Mouse (Mus musculus): ENCODE measurements around the gene Cacna2d2. TPM values are rescaled to one million over a fixed set of nuclear protein-coding genes. Genes with fewer than 3 reads are reported as not detected.

Gene Cacna2d2
- total RNA-seq, 2 experiments from 2014 or later, result 0.04 to 0.07 TPM

DNA sequence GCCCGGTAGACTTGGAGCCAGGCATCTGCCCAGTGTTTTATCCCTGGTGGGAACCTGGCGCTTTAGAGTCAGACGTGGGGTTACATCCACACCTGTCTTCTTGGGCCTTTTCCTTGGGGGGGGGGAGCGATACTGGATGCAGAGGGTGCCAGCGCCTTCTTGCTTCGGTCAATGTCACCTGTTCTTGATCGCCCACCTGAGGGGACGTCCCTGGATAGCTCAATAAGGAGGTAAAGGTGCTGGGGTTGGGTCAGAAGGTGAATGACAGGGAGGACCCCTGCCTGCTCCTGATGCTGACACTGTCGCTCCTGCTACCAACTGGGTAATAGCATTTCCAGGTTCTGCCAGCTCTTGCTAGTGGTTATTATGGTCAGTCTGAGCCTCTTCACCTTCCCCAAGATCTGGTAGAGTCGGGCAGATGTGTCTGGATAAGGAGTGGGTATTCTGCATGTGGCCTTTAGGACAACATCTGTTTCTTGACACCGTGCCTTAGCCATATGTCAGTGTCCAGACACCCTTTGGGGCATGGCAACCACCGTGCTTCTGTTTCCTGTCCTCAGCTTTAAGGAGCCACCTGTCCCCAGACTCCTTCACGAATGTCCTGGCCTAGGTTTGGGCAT lies 1.4 kb downstream of the Cacna2d2 start:
- no peak for ATAC-seq (ENCODE audit: poor library complexity, severe bottlenecking)

DNA sequence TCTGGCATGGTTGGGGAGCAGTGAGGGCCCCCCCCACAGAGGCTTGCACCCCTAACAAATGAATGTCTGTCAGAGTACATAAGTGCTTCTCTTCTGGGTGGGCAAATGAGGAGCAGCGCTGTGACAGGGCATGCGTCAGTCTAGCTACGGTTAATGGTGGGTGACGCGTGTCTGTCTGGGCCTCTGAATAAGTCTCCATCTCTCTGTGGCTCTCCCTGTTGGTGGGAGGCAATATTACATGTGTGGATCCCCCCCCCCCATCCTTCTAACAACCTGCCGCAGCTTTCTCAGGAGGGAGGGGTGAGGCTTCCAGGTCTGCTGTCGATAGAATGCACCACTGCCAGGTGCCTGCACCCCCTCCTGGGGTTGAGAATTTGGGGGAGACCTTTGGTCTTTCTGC lies 3.7 kb downstream of the Cacna2d2 start:
- no peak for ATAC-seq (ENCODE audit: poor library complexity, severe bottlenecking)

DNA sequence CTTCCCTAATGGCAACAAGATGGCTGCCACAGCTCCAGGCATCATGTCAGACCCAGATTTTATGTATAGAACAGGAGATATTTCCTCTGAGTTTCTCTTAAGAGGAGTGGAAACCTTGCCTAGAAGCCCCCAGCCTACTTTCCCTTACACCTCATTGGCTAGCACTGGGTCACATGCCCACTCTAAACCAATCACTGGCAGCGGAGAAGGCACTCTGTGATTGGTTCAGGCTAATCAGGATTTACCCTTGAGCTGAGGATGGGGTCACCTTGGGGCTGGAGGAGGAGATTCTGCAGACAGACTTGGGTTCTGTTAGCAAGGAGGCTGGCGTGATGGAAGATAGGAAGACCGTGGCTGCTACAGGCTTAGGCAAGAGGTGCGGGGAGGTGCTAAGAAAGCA lies 10.0 kb downstream of the Cacna2d2 start:
- no peak for ATAC-seq (ENCODE audit: poor library complexity, severe bottlenecking)

DNA sequence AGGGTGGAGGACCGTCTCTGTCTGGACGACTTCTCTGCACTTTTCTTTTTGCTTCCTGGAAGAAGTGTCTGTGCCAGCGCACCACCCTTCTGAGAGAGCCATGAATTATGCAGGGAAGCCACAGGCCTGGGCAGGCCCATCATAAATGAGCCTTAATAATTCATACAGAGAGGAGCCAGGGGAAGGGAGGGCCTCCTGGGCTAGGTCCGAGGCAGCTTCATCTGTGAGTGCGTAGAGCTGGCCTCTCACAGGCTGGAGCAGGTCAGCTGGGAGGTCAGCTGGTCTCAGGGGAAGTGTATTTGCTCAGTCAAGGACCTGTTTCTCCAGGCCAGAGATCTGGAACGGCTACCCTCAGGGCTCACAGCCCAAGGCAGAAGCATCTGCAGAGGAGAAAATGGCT lies 17.7 kb downstream of the Cacna2d2 start:
- ATAC-seq (ENCODE audit: poor library complexity, severe bottlenecking), result no peak

DNA sequence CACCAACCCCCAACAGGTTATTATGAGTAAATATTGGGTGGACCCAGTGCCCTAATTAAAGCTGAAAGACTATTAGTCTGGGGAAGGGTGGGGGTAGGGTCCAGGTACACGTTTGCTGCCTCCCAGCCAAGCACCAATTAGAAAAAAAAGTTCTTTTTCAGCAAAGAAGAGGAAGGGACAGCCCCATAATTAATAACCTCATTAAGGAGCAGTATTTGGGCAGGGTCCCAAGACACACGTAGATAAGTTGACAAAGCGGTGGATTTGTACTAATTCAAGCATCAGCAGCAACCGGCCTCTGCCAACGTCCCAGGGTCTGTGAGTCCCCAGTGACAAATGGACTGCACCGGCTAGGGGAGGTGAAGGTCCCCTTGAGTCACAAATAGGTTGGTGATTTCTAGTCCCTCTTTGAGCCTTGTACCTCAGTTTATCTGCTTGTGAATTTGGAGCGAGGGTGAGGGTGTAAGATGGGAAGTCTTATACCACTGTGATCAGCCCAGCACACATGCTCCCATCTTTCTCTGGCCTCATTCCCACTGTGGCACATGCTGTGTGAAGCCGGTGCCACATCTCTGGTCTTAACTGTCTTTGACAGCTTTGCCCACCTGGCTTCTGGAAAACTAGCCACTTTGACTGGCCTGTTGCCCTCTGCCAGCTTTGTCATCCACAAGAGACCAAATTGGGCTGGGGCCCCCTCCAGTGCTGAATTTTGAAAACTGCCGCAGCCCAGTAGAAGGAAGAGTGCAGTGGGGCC lies 20.3 kb downstream of the Cacna2d2 start:
- ATAC-seq (ENCODE audit: poor library complexity, severe bottlenecking), result no peak

DNA sequence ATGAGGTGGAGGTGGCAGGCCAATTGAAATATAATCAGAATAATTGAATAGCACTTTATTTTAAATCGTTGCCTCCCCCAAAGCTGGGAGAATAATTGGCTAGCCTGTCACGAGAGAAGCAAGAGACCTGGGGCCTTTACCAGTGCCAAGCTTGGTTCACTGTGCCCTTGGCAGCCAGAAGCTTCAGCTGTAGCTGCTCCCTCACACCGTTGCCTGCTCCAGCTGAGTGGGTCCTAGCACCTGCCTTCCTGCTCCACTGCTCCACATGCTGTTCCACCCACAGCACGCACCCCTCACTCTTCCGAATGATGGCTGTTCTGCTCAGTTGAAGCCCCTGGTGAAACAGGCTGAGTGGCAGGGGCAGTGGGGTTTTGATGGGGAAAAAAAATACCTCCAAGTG lies 21.5 kb downstream of the Cacna2d2 start:
- no peak for ATAC-seq (ENCODE audit: poor library complexity, severe bottlenecking)

DNA sequence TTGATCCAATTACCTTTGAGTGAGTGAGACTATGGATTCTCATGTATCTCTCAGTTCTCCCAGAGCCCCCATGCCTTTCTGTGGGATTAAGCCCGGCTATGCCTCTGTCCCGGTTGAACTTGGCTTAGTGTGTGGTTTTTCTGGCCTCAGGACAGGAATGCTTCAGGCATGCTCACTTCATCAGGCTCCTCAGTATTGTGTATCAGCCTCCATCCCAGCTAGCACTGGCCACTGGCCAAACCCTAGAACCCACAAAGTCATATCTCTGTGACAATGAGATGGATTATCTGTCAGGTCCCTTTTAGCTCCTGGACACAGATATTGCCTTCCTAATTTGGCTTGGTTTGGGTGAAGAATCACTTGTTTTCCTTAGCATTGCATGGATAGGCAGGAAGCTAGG lies 23.5 kb downstream of the Cacna2d2 start:
- ATAC-seq (ENCODE audit: poor library complexity, severe bottlenecking), result no peak

DNA sequence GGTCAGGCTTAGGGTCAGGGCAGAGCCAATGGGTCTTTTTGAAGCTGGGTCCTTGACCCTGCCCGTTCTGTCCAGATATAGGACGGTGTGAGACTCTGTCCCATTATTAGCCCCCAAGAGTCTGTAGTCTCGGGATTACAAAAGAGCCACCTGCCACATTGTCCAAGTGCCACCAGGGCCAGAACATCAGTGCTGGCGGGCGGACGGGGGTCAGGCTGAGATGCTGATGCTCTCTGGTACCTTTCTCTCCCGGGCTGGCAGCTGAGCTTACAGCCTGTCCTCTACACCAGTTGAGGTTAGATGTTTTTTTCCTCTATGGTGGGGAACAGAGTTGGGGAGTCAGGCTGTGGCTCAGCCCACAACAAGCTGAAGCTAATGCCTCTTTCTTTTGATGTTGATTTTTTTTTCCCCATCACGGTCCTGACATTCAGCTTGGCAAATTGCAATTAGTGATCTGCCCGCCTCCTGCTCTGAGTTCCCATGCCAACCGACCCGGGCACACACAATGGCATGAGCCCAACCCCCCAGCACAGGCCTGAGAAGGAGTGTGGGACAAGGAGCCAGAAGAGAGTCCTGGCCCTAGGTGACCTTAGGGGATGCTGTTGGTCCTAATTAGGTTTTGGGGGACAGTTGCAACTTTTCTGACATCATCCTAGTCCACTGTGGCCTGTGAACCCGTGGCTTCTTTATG lies 25.2 kb downstream of the Cacna2d2 start:
- no peak for ATAC-seq (ENCODE audit: poor library complexity, severe bottlenecking)

DNA sequence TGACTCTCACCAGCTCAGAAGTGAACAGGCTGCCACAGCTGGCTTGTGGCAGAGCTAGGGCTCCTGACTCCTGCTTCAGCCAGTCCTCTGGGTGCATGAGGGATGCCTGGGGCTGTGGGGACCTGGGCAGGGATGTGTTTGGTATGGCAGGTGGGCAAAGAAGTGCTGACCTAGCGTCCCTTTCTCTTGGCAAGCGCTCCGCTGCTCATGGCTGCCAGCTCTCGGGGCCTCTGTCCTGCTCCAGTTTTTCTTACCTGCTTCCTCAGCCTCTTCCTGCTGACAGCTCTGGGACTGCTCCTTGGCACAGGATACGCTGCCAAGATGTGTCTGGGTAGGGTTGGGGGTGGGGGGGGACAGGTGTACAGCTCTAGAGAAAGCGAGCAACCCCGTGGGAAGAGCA lies 28.5 kb downstream of the Cacna2d2 start:
- ATAC-seq (ENCODE audit: poor library complexity, severe bottlenecking), result no peak

DNA sequence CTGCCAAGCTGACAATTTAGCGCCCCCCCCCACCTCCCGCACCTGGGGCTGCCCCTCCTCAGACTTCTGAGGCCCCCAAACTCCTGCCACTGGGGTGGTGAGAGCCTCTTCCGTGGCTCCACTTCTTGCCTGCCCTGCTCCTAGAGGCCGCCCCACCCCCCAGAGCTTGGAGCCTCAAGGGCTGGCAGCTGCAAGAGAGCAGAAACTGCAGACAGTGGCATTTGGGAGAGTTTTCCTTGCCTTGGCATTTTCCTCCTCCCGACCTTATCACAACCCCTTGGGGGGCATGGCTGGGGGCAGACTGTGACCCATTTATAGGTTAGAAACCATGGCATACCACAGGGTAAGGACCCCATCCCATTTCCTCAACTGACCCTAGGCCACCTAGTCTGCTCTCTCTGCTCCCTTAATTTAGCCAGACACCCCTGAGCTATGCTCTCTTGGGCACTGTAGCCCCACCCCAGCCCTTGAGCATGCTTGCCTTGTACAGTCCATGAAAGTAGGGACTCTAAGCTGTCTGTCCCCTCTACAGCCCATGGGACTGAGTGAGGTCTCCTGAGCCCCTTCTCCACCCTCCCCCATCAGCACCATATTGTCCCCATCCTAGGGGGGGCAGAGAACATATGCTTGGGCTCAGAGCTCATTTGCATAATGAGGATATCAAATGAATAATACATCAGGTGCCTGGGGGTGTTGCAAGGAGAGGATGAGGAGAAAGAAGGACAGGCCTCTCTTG lies 29.2 kb downstream of the Cacna2d2 start:
- ATAC-seq (ENCODE audit: poor library complexity, severe bottlenecking), result no peak

DNA sequence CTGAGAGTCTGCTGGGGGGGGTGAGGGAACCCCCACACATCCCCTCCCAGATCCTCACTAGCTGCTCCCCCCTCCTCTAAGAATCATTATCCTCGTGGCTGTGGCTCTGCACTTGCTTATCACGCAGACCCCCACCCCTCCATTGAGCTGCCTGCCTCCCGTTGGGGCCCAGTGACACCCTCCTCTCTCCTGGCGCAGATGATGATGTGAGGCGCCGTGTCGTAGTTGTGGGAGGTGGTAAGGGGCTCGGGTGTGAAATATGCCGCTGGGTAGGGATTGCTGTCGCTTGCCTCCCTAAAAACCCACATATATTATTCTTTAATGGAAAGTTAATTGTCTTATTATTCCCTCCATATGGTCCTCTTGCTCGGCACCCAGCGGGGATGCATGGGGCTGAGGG lies 31.0 kb downstream of the Cacna2d2 start:
- ATAC-seq (ENCODE audit: poor library complexity, severe bottlenecking), result no peak

DNA sequence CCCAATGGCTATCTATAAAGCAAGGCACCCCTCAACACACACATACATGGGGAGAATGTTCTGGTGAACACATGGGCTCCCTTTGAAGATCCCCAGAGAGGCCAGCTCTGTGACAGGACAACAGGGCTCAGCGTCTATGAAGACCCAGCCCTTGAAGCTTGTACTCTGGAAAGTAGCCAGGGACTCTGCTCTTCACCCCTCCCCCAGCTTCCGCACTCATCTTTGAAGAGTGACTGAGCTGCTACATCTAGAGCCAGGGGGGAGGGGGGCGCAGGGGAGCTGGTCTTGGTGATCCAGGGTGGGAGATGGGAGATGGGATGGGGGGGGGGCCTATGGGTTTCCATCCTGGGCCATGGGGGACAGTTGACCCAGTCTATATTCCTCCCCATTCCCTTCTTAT lies 33.1 kb downstream of the Cacna2d2 start:
- ATAC-seq (ENCODE audit: poor library complexity, severe bottlenecking), result no peak

DNA sequence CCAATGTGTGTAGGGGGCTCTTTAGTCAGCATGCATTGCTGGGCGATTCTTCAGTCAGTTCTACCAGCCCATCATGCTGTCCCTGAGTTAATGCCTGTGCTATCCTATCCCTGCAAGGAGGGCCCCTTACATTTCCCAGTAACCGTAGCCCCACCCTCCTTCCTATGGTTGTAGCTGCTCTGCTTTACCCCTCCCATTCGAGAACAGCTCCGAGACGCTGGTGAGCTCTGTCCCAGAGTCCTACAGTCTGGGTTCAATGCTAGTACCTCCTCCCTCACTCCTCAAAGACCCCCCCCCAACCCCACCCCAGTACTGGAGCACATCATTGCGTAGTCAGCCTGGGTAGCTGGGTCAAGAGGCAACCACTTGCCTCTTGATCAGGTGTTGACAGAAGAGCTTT lies 35.4 kb downstream of the Cacna2d2 start:
- ATAC-seq (ENCODE audit: poor library complexity, severe bottlenecking), result no peak

DNA sequence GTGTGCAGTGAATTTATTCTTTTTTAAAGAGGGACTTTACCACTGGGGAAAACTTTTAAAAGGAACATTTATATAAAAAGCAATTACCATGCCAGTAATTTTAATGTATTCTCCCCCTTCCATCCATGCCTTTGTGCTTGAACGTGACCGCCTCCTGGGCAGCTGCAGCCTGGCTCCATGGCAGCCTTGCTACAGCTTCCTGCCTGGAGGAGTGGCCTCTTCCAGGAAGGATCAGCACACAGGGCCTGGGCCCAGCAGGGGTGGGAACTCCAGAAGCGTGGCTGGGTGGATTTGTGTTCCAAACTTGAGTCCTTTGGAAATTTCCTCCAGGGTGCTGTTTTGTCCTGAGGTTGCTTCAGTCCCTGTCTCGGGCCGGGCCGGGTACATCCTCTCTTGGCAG lies 35.9 kb downstream of the Cacna2d2 start:
- ATAC-seq (ENCODE audit: poor library complexity, severe bottlenecking), result no peak

DNA sequence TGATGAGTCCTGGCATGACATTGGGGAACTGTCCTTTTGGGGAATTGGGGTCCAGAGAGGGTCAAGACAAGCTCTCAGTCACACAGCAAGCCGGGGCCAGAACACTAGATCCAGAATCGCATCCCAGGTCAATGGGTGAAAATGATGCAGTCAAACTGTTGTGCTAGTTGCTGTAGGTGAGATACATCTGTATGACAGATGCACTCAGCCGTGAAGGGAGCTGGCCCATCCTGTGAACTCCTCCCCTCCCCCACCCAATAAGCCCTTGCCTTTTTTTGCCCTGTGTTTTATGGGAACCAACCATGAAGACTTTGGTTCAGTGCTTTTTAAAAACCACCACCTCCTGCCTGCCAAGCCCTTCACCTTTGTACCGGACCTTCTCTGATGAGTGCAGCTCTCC lies 43.5 kb downstream of the Cacna2d2 start:
- no peak for ATAC-seq (ENCODE audit: poor library complexity, severe bottlenecking)

DNA sequence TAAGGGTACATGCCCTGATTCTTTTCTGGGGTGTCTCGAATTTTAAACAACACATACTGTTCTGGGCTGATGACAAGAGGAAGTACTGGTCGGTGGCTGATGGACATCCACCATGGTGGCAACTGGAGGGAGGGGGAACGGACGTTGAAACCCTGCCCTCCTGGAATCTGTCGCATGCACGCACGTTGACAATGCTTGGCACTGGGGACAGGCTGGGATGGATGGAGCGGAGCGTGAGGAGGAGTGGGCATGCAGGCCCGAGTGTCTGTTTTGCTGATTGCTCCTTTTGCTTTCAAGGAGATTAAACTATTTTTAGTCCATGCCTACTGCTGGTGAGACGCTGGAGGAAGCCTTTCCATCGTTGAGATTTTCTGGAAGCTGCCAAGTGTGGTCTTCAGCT lies 43.9 kb downstream of the Cacna2d2 start:
- ATAC-seq (ENCODE audit: poor library complexity, severe bottlenecking), result no peak

DNA sequence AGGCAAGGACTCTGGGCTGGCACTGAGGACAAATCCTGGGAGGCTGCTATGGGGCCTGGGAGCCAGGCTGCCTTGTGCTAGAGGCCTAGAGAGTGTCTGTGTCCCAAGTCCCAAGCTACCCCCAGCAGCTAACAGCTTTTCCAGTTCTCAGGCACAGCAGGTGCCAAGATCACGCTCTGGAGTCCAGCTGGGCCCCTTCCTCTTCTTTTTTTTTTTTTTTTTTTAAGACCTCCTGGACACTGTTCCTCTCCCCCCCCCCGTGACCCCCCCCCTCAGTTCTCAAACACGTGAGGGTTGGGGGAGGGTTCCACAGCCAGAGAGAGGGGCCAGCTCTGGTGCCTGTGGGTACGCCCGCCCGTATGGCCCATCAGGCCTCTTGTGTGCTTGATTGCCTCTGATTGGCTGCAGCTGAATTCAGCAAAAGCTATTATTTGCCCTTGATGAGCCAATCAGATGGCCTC lies 45.6 kb downstream of the Cacna2d2 start:
- ATAC-seq (ENCODE audit: poor library complexity, severe bottlenecking), result no peak

DNA sequence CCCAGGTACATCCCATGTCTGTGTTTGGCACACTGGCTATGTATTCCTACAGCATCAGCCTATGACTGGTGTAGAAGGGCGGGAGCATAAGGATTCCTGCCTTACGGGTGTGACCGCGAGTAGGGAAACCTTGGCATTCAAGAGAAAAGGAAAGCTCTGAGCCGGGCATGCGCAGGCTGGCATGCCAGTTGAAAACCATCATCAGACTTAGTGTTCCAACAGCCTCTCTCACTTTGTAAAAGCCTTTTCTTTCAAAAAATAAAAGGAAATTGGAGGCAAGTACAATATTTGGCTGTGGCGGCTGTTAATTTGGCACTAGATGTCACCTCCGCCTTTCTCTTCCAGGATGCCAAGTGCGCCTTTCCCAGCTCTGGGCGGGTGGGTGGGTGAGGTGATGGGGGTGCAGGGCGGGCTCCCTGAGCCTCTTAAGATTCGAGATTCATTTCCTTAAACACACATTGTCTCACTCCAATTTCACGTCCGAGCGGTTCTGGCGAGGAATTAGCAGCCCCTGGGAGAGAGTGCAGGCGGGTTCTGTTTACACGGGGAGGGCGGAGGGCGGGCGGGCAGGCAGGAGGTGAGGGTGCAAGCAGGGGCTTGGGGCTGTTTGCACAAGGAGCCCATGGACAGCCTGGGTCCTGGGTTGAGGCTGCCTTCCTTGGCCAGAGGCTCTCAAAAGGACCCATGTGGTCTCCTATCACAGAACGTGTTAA lies 49.5 kb downstream of the Cacna2d2 start:
- ATAC-seq (ENCODE audit: poor library complexity, severe bottlenecking), result no peak

DNA sequence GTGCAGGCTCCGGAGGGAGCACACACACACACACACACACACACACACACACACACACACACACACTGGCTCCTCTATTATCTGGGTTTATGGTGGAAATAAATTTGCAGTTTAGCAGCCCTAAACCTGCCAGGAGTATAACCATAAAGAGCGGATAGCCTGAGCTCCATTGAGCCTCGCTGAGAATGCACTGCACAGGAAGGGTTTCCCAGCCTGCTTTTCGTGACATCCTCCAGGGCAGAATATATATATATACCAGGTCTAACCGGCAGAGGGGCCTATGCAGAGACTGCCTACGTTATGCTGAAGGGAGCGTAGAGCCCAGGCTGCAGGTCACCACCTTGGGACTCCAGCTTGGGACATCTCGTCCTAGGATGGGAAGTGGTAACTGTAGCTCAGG lies 52.0 kb downstream of the Cacna2d2 start:
- no peak for ATAC-seq (ENCODE audit: poor library complexity, severe bottlenecking)

DNA sequence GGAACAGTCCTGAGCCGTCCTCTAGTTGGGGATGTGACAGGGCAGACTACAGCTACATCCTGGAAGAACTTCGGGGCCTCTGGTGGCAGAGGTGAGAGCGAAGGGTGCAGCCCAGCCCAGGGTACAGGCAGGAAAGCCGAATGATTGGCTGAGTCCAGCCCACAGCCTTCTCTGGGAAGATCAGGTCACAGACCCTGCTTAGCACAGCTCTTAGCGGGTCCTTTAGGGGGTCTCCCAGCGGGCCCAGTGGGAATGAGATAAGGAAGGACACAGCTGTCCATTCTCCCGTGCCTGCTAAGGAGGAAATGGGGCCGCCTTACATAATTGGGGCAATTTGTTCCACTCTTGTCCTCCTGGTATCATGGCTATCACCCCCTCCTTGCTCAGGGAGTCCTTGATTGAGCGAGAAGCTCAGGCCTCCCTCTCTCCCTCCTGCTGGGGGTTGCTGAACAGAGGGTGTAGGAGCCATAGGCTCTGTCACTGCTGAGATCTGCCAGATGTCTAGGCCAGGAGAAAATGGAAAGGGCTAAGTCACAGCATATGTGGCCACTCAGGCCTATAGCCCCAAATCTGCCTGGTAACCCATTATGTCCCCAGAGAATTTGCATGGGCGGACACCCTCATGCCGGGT lies 52.6 kb downstream of the Cacna2d2 start:
- no peak for ATAC-seq (ENCODE audit: poor library complexity, severe bottlenecking)

Data from megakaryocyte, adult 5-6 weeks (primary cell).